Mouse (Mus musculus): ENCODE results near the gene Tmem121. TPM values are rescaled to one million over a fixed set of nuclear protein-coding genes. Genes with fewer than 3 reads are reported as not detected.

Tmem121 gene
- polyA plus RNA-seq, 1 experiment from 2014 or later, result 21.9 TPM

- H3K27me3 ChIP-seq, result peaks cover 72% of the 10 kb centered on the region
- no peak for ATAC-seq (ENCODE audit: low FRiP score)
- WGBS, result 1% methylated on average over 35 of the region's 36 CpGs
- peak overlapping the region; percentile 78 for H3K4me2 ChIP-seq
- peak overlapping the region; percentile 44 for H3K4me3 ChIP-seq (replicated peaks)
- H3K36me3 ChIP-seq (replicated peaks), result no peaks in the 10 kb centered on the region
- no peaks in the 10 kb centered on the region for H3K9me3 ChIP-seq
- no peak overlapping the region for H3K27ac ChIP-seq
- H3K9ac ChIP-seq, result peak overlapping the region; percentile 56
- peaks cover 37% of the 10 kb centered on the region for H3K4me1 ChIP-seq
Observed at GRCm38 (mm10) chr12:113151661-113152271, 34.0 kb upstream of the Tmem121 start.

- no peak for ATAC-seq (ENCODE audit: low FRiP score)
- H3K27ac ChIP-seq, result no peak overlapping the region
Observed at GRCm38 (mm10) chr12:113152272-113152661, 33.5 kb upstream of the Tmem121 start.

DNA sequence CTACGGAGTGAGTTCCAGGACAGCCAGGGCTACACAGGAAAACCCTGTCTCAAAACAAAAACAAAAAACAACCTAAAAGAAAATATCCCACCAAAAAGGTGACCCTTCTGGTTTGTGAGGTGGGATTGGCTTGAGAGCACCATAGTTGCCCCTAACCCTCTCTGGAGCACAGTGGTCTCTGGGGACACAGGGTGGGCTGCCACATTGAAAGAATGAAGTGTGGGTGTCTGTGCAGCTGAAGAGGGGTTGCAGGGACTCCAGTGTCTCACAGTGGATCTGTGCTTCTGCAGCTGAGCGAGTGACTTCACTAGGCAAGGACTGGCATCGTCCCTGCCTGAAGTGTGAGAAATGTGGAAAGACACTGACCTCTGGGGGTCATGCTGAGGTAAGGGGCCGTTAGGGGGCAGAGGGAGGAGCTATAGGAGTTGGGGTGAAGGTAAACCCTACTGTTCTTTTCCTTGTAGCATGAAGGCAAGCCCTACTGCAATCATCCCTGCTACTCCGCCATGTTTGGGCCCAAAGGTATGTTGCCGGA, 32.7 kb upstream of the Tmem121 start:
- Histone ChIP-seq H3K9ac (no peak overlapping the region), H3K4me3 (replicated peaks) (no peak overlapping the region), H3K4me2 (no peak overlapping the region), H3K36me3 (replicated peaks) (no peaks in the 10 kb centered on the region), H3K27ac (no peak overlapping the region), H3K27me3 (peaks cover 59% of the 10 kb centered on the region), H3K9me3 (no peaks in the 10 kb centered on the region), H3K4me1 (peaks cover 41% of the 10 kb centered on the region)
- ATAC-seq (ENCODE audit: low FRiP score), result no peak
- whole genome bisulfite sequencing, result 82% methylated on average over 6 of the region's 6 CpGs

More at GRCm38 (mm10) chr12:113152272-113152661, 33.5 kb upstream of the Tmem121 start:
- Histone ChIP-seq H3K4me1 (peaks cover 38% of the 10 kb centered on the region), H3K27me3 (peaks cover 67% of the 10 kb centered on the region), H3K9ac (peak overlapping the region; percentile 56), H3K4me2 (peak overlapping the region; percentile 78), H3K9me3 (no peaks in the 10 kb centered on the region), H3K4me3 (replicated peaks) (peak overlapping the region; percentile 44), H3K36me3 (replicated peaks) (no peaks in the 10 kb centered on the region)
- WGBS, result 29% methylated on average over 19 of the region's 19 CpGs

GRCm38 (mm10) chr12:113153971-113154370, 31.8 kb upstream of the Tmem121 start:
- H3K4me3 ChIP-seq (replicated peaks), result no peak overlapping the region
- H3K27ac ChIP-seq, result no peak overlapping the region
- H3K27me3 ChIP-seq, result peaks cover 52% of the 10 kb centered on the region
- WGBS, result 90% methylated on average over 7 of the region's 7 CpGs
- no peaks in the 10 kb centered on the region for H3K36me3 ChIP-seq (replicated peaks)
- H3K9ac ChIP-seq, result no peak overlapping the region
- H3K9me3 ChIP-seq, result no peaks in the 10 kb centered on the region
- no peak overlapping the region for H3K4me2 ChIP-seq
- peaks cover 37% of the 10 kb centered on the region for H3K4me1 ChIP-seq
- ATAC-seq (ENCODE audit: low FRiP score), result no peak

GRCm38 (mm10) chr12:113154747-113155075, 31.0 kb upstream of the Tmem121 start:
- WGBS, result 76% methylated on average over 6 of the region's 6 CpGs
- no peak for ATAC-seq (ENCODE audit: low FRiP score)
- Histone ChIP-seq H3K9me3 (no peaks in the 10 kb centered on the region), H3K36me3 (replicated peaks) (0 out of 2 replicates have a peak, but pooled peaks cover under 1% of the 10 kb centered on the region), H3K4me3 (replicated peaks) (peak overlapping the region; percentile 67; the same call in 1 of the 2 replicates), H3K4me1 (peaks cover 33% of the 10 kb centered on the region), H3K27me3 (peaks cover 52% of the 10 kb centered on the region), H3K4me2 (peak overlapping the region; percentile 67), H3K27ac (no peak overlapping the region), H3K9ac (peak overlapping the region; percentile 44; the same call in 1 of the 2 replicates)

GRCm38 (mm10) chr12:113155076-113155771, 30.5 kb upstream of the Tmem121 start:
- ATAC-seq (ENCODE audit: low FRiP score), result peak; percentile 7; the same call in 1 of the 2 replicates
- peaks cover 33% of the 10 kb centered on the region for H3K4me1 ChIP-seq
- no peak overlapping the region; the same call in 1 of the 2 replicates for H3K27ac ChIP-seq
- no peaks in the 10 kb centered on the region for H3K9me3 ChIP-seq
- peak overlapping the region; percentile 67 for H3K4me2 ChIP-seq
- H3K4me3 ChIP-seq (replicated peaks), result peak overlapping the region; percentile 67
- H3K9ac ChIP-seq, result peak overlapping the region; percentile 44; the same call in 1 of the 2 replicates
- peaks cover 47% of the 10 kb centered on the region for H3K27me3 ChIP-seq
- H3K36me3 ChIP-seq (replicated peaks), result peaks cover 5% of the 10 kb centered on the region; the same call in 1 of the 2 replicates
- 4% methylated on average over 32 of the region's 32 CpGs for WGBS

DNA sequence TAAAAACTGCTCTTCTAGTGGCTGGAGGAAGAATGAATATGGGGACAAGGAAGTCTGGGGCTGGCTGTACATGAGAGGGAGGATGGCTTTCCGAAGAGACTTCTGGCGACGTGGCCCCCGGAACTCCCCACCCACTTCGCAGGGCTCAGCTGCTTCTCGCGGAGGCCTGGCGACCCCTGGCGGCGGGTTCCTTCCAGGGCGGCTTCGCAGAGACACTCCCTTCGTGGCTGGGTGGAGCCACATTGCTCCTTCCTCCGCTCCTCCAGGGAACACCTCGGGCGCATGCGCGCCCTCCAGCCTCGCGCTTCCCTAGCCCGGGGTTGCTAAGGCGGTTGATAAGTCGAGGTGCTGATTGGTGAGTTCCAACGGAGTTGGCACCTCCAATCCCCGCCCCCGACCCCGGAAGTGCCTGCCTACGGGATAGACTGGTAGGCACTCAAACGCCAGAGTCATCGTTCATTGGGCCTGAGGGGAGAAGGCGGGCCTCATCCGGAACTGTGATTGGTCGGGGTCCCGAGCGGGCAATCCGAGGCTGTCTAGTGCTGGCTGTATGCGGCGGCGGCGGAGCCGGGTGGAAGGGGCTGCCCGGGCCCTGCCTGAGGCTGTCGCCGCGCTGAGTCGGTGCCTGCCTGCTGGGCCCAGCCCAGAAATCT, 29.7 kb upstream of the Tmem121 start, which contains the start of gene Tedc1:
Tedc1 (plus strand) TSS at position 535 of the 653 bp plus-strand sequence.
- H3K27me3 ChIP-seq, result peaks cover 39% of the 10 kb centered on the region
- peak within 1 kb of the TSS; percentile 42 for H3K27ac ChIP-seq
- no peaks in the 10 kb centered on the region for H3K9me3 ChIP-seq
- H3K4me3 ChIP-seq (replicated peaks), result peak within 1 kb of the TSS; percentile 67
- peaks cover 5% of the 10 kb centered on the region for H3K36me3 ChIP-seq (replicated peaks)
- WGBS, result under 1% methylated on average over 46 of the region's 46 CpGs
- ATAC-seq (ENCODE audit: low FRiP score), result peak; percentile 98
- peak within 1 kb of the TSS; percentile 72 for H3K9ac ChIP-seq
- peak within 1 kb of the TSS; percentile 91 for H3K4me2 ChIP-seq
- peaks cover 33% of the 10 kb centered on the region for H3K4me1 ChIP-seq

- no peak for ATAC-seq (ENCODE audit: low FRiP score)
- peak overlapping the region; percentile 67 for H3K4me3 ChIP-seq (replicated peaks)
- peak overlapping the region; percentile 72 for H3K9ac ChIP-seq
- peaks cover 8% of the 10 kb centered on the region for H3K36me3 ChIP-seq (replicated peaks)
- H3K27ac ChIP-seq, result peak overlapping the region; percentile 42; the same call in 1 of the 2 replicates
- H3K4me1 ChIP-seq, result peaks cover 31% of the 10 kb centered on the region
- under 1% methylated on average over 23 of the region's 23 CpGs for WGBS
- peaks cover 34% of the 10 kb centered on the region for H3K27me3 ChIP-seq
- H3K9me3 ChIP-seq, result no peaks in the 10 kb centered on the region
- H3K4me2 ChIP-seq, result peak overlapping the region; percentile 91
Observed at GRCm38 (mm10) chr12:113156540-113156929, 29.2 kb upstream of the Tmem121 start.

DNA sequence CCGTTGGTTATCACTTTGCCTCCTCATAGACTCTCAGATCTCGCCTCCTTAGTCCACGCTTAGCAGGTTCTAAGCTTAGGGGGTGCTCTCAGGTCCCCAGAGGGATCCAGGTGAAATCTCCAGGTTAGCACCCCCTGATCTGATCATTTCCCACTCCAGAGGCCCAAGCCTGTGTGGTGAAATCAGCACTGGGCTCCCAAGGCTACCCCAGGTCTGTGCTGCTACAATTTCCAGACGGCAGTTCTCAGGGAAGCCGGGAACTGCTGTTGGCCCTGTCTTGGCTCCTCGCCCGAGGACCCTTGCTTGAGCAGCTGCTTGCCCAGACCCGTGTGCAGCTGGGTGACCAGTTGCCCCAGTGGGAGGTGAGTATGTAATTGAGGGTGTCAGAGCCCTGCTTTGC, 28.7 kb upstream of the Tmem121 start:
- H3K9me3 ChIP-seq, result no peaks in the 10 kb centered on the region
- peak overlapping the region; percentile 91 for H3K4me2 ChIP-seq
- peaks cover 29% of the 10 kb centered on the region for H3K27me3 ChIP-seq
- H3K9ac ChIP-seq, result peak overlapping the region; percentile 72
- H3K27ac ChIP-seq, result no peak overlapping the region
- peaks cover 13% of the 10 kb centered on the region for H3K36me3 ChIP-seq (replicated peaks)
- 31% methylated on average over 8 of the region's 8 CpGs for WGBS
- peak overlapping the region; percentile 67 for H3K4me3 ChIP-seq (replicated peaks)
- ATAC-seq (ENCODE audit: low FRiP score), result no peak
- peaks cover 26% of the 10 kb centered on the region for H3K4me1 ChIP-seq

DNA sequence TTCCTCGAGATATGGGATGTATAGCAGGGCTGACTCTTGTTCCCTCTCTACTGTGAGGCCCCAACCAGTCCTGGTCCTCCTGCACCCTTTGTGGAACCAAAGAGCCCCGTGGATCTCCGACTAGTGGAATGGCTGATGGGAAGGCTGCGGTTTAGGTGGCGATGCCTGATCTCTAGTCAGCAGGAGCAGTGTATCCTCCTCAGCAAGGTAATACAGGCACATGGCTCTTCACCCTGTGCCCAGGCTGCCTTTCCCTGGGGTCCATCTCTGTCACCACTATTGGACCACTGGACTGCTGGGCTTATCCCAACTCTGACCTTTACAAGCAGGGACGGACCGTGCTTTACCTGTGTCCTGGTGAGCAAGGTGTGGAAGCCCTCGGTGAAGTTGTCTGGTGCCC, 28.2 kb upstream of the Tmem121 start:
- 95% methylated on average over 8 of the region's 8 CpGs for WGBS
- Histone ChIP-seq H3K4me3 (replicated peaks) (peak overlapping the region; percentile 67), H3K27ac (no peak overlapping the region), H3K4me2 (peak overlapping the region; percentile 91), H3K27me3 (peaks cover 24% of the 10 kb centered on the region), H3K9me3 (no peaks in the 10 kb centered on the region), H3K36me3 (replicated peaks) (peaks cover 18% of the 10 kb centered on the region), H3K4me1 (peaks cover 22% of the 10 kb centered on the region), H3K9ac (peak overlapping the region; percentile 72; the same call in 1 of the 2 replicates)
- no peak for ATAC-seq (ENCODE audit: low FRiP score)

DNA sequence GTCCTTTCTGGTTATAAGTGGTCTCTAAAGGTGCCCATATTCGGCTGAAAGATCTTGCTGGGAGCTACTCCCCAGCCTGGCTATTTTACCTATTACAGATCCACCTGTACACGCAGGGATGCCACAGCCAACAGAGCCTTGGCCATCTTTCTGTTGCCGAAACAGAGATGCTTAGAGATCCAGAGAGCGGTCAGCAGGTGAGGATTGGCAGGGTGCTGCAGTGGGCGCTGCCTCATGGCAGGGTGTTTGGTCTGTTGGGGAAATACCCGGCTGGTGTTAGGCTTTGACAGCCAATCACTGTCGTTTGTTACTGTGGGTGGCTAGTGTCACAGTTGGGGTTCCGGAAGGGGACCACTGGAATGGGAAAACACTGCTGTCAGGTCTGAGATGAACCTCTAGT, 27.8 kb upstream of the Tmem121 start:
- no peak for ATAC-seq (ENCODE audit: low FRiP score)
- H3K4me3 ChIP-seq (replicated peaks), result no peak overlapping the region
- H3K9ac ChIP-seq, result no peak overlapping the region
- peaks cover 22% of the 10 kb centered on the region for H3K4me1 ChIP-seq
- H3K9me3 ChIP-seq, result no peaks in the 10 kb centered on the region
- H3K27ac ChIP-seq, result no peak overlapping the region
- peaks cover 20% of the 10 kb centered on the region for H3K27me3 ChIP-seq
- WGBS, result 91% methylated on average over 8 of the region's 8 CpGs
- H3K4me2 ChIP-seq, result no peak overlapping the region
- peaks cover 23% of the 10 kb centered on the region for H3K36me3 ChIP-seq (replicated peaks)

- Histone ChIP-seq H3K27me3 (no peaks in the 10 kb centered on the region; the same call in 1 of the 2 replicates), H3K4me2 (no peak overlapping the region), H3K9me3 (no peaks in the 10 kb centered on the region), H3K4me1 (peaks cover 3% of the 10 kb centered on the region; the same call in 1 of the 2 replicates), H3K4me3 (replicated peaks) (no peak overlapping the region), H3K36me3 (replicated peaks) (peaks cover 39% of the 10 kb centered on the region), H3K27ac (peak overlapping the region; percentile 44), H3K9ac (no peak overlapping the region)
- peak; percentile 47; the same call in 1 of the 2 replicates for ATAC-seq (ENCODE audit: low FRiP score)
- WGBS, result 75% methylated on average over 11 of the region's 11 CpGs
Observed at GRCm38 (mm10) chr12:113163561-113164006, 22.1 kb upstream of the Tmem121 start.

Measured in forebrain, embryonic 12.5 days (tissue).